Mouse (Mus musculus) induced T-regulatory cell, adult 2 months (primary cell): ENCODE results near the gene Fam210b.

Experiments
- DNase-seq: peaks from one replicate; pipeline ENCODE4 v3.0.0-alpha.2; 2012; ENCODE audit warnings: low read depth

Gene Fam210b

GRCm38 (mm10) chr2:172405011-172405410 lies 59.6 kb downstream of the Fam210b start:
- peak; percentile 65 for DNase-seq
